Mouse (Mus musculus): ENCODE results near the gene Scand1. TPM values are rescaled to one million over a fixed set of nuclear protein-coding genes. Genes with fewer than 3 reads are reported as not detected.

Scand1 gene
- polyA plus RNA-seq, 1 experiment, result 16.3 TPM

DNA sequence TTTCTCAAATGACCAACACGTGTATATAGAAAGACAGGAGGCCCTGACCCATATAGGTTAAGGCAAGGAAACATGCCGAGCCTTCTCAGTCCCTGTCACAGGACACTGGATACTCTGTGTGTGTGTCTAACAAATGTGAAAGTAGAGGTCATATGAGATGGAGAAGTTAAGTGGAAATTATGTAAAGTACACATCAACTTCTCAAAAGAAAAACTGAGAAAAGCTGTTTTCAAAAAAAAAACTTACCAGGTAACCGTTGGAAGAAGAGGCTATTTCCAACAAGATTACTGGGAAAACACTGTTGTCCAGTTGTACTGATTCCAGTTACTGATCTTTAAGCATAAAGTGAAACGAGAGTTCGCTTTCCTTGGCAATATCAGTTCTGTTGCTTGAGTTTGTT, 1.6 kb downstream of the Scand1 start:
- peaks cover 4% of the 10 kb centered on the region for H3K4me1 ChIP-seq (ENCODE audit: control insufficient read depth, insufficient read depth, low read length)
- H3K27ac ChIP-seq (ENCODE audit: insufficient read depth, low read length), result no peak overlapping the region
- peak overlapping the region; percentile 67; the same call in 1 of the 2 replicates for H3K4me3 ChIP-seq (ENCODE audit: insufficient read depth, low read length)
- TF ChIP-seq POLR2A (IDR thresholded peaks at IDR 0.05; ENCODE audit: low read depth, low read length), result no peak
- no peak for TF ChIP-seq CTCF (IDR thresholded peaks at IDR 0.05; ENCODE audit: borderline replicate concordance, insufficient read depth, low read length)

DNA sequence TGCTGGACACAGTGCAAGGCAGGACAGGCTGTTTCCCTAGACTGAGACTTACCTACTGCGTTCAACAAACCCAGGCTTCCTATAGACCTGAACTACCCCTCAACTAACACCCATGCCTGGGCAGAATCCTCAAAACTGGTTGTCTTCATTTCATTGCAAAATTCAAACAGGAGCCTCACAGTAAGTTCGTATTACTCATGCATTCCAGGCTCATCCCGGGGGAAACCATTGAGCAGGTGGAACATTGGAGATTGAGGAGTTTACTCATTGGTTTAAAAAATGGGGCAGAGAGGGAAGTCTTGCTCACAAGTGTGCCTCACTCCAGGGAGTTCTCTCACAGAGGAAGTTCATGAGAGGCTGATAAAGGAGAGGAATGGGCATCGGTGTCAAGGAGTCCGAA, 2.0 kb downstream of the Scand1 start:
- Histone ChIP-seq H3K27ac (ENCODE audit: insufficient read depth, low read length) (no peak overlapping the region), H3K4me1 (ENCODE audit: control insufficient read depth, insufficient read depth, low read length) (peaks cover 4% of the 10 kb centered on the region), H3K4me3 (ENCODE audit: insufficient read depth, low read length) (no peak overlapping the region)
- no peak for TF ChIP-seq CTCF (IDR thresholded peaks at IDR 0.05; ENCODE audit: borderline replicate concordance, insufficient read depth, low read length)

DNA sequence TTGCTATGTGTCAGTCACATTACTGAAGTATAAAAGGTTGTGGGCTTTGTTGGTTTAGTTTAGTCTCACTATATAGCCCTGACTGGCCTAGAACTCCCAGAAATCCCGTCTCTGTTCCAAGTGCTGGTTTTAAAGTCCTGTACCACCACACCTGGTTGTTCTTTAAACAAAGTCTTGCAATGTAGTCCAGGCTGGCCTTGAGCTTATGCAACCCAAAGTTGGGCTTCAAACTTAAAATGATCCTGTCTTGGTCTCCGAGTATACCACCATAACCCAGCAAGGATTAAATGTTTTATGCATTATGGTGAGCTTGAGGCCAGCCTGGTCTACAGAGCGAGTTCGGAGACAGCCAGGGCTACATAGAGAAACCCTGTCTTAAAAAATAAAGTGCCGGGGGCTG, 2.6 kb downstream of the Scand1 start:
- Histone ChIP-seq H3K4me3 (ENCODE audit: insufficient read depth, low read length) (no peak overlapping the region), H3K4me1 (ENCODE audit: control insufficient read depth, insufficient read depth, low read length) (peaks cover 4% of the 10 kb centered on the region), H3K27ac (ENCODE audit: insufficient read depth, low read length) (no peak overlapping the region)
- TF ChIP-seq POLR2A (IDR thresholded peaks at IDR 0.05; ENCODE audit: low read depth, low read length) (no peak), CTCF (IDR thresholded peaks at IDR 0.05; ENCODE audit: borderline replicate concordance, insufficient read depth, low read length) (no peak)

DNA sequence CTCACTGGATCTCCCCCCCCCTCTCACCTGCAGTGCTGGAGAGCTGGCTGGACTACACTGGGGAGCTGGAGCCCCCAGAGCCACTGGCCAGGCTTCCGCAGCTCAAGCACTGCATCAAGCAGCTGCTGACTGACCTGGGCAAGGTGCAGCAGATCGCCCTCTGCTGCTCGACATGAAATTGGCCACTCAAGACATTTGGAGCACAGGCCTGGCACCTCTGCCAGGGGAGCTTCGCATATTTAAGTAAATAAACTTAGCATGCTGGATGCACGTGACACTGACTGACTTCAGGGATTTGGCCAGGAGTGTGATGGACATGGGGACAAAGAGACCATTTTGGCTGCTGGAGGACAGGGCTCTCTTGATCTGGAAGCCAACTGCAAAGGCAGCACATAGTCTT, 5.2 kb downstream of the Scand1 start:
- Histone ChIP-seq H3K4me3 (ENCODE audit: insufficient read depth, low read length) (no peak overlapping the region), H3K4me1 (ENCODE audit: control insufficient read depth, insufficient read depth, low read length) (no peaks in the 10 kb centered on the region), H3K27ac (ENCODE audit: insufficient read depth, low read length) (no peak overlapping the region)
- TF ChIP-seq POLR2A (IDR thresholded peaks at IDR 0.05; ENCODE audit: low read depth, low read length), result no peak
- TF ChIP-seq CTCF (IDR thresholded peaks at IDR 0.05; ENCODE audit: borderline replicate concordance, insufficient read depth, low read length), result peak; percentile 73; the same call in 1 of the 2 replicates

DNA sequence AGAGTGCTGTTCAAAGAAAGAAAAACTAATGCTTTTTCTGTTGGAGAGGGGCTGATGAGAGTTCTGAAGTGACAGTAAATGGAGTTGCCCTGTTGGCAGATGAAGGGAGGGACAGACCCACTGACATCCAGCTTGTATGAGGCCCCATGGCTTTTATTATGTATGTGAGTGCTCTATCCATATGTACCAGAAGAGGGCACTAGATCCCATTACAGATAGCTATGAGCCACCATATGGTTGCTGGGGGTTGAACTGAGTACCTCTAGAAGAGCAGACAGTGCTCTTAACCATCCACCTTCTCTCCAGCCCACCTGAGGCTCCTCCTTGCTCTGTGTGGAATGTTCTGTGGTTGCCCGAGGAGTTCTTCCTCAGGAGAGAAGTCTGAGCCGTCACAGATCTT, 6.7 kb downstream of the Scand1 start:
- no peak overlapping the region for H3K4me3 ChIP-seq (ENCODE audit: insufficient read depth, low read length)
- H3K27ac ChIP-seq (ENCODE audit: insufficient read depth, low read length), result no peak overlapping the region
- no peak for TF ChIP-seq POLR2A (IDR thresholded peaks at IDR 0.05; ENCODE audit: low read depth, low read length)
- TF ChIP-seq CTCF (IDR thresholded peaks at IDR 0.05; ENCODE audit: borderline replicate concordance, insufficient read depth, low read length), result no peak
- no peaks in the 10 kb centered on the region for H3K4me1 ChIP-seq (ENCODE audit: control insufficient read depth, insufficient read depth, low read length)

DNA sequence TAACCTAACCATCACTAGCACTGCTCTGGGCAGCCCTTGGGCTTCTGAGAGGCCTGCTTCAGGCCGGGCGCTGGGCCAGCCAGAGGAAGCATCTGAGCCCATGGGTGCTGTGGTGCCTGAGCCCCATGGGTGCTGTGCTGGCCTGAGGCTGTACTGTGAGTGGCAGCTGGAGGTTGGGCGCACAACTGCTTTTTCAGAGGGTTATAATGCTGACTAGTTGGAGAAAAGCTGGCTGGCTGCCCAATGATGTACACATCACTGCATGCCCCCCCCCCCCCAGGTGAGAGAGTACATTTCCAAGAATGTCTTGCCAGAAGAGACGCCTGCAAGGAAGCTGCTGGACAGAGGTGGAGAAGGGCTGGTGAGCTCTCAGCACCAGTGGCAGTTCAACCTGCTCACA, 8.2 kb downstream of the Scand1 start:
- no peak for TF ChIP-seq CTCF (IDR thresholded peaks at IDR 0.05; ENCODE audit: borderline replicate concordance, insufficient read depth, low read length)
- H3K27ac ChIP-seq (ENCODE audit: insufficient read depth, low read length), result no peak overlapping the region
- H3K4me3 ChIP-seq (ENCODE audit: insufficient read depth, low read length), result no peak overlapping the region
- no peaks in the 10 kb centered on the region for H3K4me1 ChIP-seq (ENCODE audit: control insufficient read depth, insufficient read depth, low read length)

DNA sequence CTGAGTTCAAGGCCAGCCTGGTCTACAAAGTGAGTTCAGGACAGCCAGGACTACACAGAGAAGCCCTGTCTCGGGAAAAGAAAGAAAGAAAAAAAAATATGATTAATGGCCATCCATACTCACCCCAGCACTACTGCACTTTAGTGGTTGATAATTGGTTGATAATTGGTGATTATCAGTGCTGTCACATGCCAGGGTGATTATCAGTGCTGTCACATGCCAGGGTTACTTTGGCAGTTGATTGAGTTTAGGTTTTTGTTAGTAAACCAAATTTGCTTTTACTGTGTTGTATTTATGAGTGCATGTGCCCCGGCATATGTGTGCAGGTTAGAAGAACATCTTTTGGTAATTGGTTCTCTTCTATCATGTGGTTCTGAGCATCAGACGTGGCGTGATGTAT, 10.4 kb downstream of the Scand1 start:
- Histone ChIP-seq H3K27ac (ENCODE audit: insufficient read depth, low read length) (no peak overlapping the region), H3K4me1 (ENCODE audit: control insufficient read depth, insufficient read depth, low read length) (no peaks in the 10 kb centered on the region), H3K4me3 (ENCODE audit: insufficient read depth, low read length) (no peak overlapping the region)
- TF ChIP-seq POLR2A (IDR thresholded peaks at IDR 0.05; ENCODE audit: low read depth, low read length) (no peak), CTCF (IDR thresholded peaks at IDR 0.05; ENCODE audit: borderline replicate concordance, insufficient read depth, low read length) (no peak)

DNA sequence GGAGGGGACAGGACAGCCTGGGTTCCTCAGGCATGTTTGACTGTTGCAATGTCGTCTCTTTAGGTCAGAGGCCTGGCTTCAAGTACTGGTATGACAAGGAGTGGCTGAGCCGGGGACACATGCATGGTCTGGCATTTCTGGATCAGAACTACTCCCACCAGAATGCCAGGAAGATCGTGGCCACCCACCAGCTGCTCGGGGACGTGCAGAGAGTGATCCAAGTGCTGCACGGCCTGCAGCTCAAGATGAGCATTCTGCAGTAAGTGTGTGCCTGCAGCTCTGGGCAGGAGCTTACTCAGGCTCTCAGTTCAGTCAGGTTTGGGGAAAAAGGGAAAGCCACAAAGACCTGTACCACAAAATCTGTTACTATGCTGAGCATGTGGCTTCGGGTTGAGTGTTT, 14.0 kb downstream of the Scand1 start:
- Histone ChIP-seq H3K4me3 (ENCODE audit: insufficient read depth, low read length) (no peak overlapping the region), H3K27ac (ENCODE audit: insufficient read depth, low read length) (no peak overlapping the region), H3K4me1 (ENCODE audit: control insufficient read depth, insufficient read depth, low read length) (no peaks in the 10 kb centered on the region)
- TF ChIP-seq CTCF (IDR thresholded peaks at IDR 0.05; ENCODE audit: borderline replicate concordance, insufficient read depth, low read length) (no peak), POLR2A (IDR thresholded peaks at IDR 0.05; ENCODE audit: low read depth, low read length) (no peak)

DNA sequence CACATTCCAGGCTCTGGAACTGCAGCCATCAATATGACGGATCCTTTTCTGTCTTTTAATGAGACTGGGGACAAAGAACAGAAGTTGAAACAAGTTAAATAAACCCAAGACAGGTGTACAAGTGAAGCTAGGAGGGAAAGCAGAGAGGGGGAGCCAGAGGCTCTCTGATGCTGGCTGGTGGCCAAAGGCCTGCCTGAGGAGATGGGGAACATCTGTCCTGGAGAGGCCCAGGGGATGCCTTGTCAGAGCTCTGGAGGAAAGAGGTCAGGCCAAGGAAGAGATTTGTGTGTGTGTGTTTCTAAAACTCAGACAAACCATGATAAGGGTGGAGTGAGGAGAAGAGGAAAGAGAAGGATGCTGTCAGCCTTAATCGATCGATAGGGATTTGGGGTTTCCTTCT, 14.9 kb downstream of the Scand1 start:
- Histone ChIP-seq H3K4me3 (ENCODE audit: insufficient read depth, low read length) (no peak overlapping the region), H3K4me1 (ENCODE audit: control insufficient read depth, insufficient read depth, low read length) (no peaks in the 10 kb centered on the region), H3K27ac (ENCODE audit: insufficient read depth, low read length) (no peak overlapping the region)
- no peak for TF ChIP-seq CTCF (IDR thresholded peaks at IDR 0.05; ENCODE audit: borderline replicate concordance, insufficient read depth, low read length)
- TF ChIP-seq POLR2A (IDR thresholded peaks at IDR 0.05; ENCODE audit: low read depth, low read length), result no peak

DNA sequence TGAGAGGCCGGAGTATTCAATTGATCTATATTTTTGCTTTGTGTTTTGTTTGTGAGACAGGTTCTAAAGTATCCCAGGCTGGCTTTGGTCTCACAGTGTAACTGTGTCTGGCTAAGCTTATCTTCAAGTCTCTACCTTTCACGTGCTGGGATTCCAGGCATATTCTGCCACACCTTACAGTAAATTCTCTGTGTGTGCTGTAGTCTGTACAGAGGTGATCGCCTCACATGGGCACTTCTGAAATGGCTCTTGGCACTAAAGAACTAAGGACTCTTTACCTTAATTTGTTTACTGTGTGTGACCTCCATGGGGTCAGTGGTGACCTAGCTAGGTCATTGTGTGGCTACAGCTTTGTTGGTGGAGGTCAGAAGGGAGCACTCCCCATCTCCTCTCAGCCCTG, 16.3 kb downstream of the Scand1 start:
- H3K4me3 ChIP-seq (ENCODE audit: insufficient read depth, low read length), result no peak overlapping the region
- no peak overlapping the region for H3K27ac ChIP-seq (ENCODE audit: insufficient read depth, low read length)
- no peaks in the 10 kb centered on the region for H3K4me1 ChIP-seq (ENCODE audit: control insufficient read depth, insufficient read depth, low read length)
- TF ChIP-seq POLR2A (IDR thresholded peaks at IDR 0.05; ENCODE audit: low read depth, low read length) (no peak), CTCF (IDR thresholded peaks at IDR 0.05; ENCODE audit: borderline replicate concordance, insufficient read depth, low read length) (no peak)

DNA sequence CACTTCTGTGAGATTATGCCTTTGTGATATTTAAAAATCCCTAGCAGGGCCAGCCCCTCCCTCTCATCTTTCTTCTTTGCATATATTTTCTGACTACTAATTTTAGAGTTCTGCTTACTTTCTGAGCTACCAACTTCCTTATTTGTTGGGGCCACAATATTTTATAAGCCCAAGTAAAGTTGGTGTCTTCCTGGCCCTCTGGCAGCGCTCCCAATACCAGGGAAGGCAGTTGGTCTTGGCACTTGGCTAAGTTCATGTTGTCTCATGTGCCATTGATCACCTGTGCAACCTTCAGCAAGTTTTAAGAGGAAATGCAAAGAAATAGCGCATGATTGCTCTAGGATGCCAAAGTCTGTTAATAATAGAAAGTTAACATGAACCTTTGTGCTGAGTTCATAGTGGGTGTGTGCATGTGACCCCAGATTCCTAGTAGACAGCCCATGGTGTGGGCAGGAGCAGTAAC, 16.9 kb downstream of the Scand1 start:
- Histone ChIP-seq H3K27ac (ENCODE audit: insufficient read depth, low read length) (no peak overlapping the region), H3K4me3 (ENCODE audit: insufficient read depth, low read length) (no peak overlapping the region), H3K4me1 (ENCODE audit: control insufficient read depth, insufficient read depth, low read length) (no peaks in the 10 kb centered on the region)
- TF ChIP-seq POLR2A (IDR thresholded peaks at IDR 0.05; ENCODE audit: low read depth, low read length), result no peak
- no peak for TF ChIP-seq CTCF (IDR thresholded peaks at IDR 0.05; ENCODE audit: borderline replicate concordance, insufficient read depth, low read length)

Measured in embryonic fibroblast, embryonic 13.5 days (primary cell).